Mouse (Mus musculus): ENCODE results near the gene Ncoa1. TPM values are rescaled to one million over a fixed set of nuclear protein-coding genes. Genes with fewer than 3 reads are reported as not detected.

The Ncoa1 gene
- 19.0 and 24.0 TPM in 2 replicates for polyA plus RNA-seq (2014; fragmentation: Nextera tagmentation; extraction: Ambion mirVana)

- Histone ChIP-seq H3K27ac (ENCODE audit: low read depth, low read length) (peak within 1 kb of the TSS; percentile 98), H3K4me1 (ENCODE audit: control insufficient read depth, insufficient read depth, low read length) (peaks cover 13% of the 10 kb centered on the region), H3K4me2 (ENCODE audit: low read depth, low read length) (peak within 1 kb of the TSS; percentile 92), H3K9ac (replicated peaks; ENCODE audit: low read depth, low read length) (peak within 1 kb of the TSS; percentile 97), H3K36me3 (ENCODE audit: control insufficient read depth, insufficient read depth, low read length) (no peaks in the 10 kb centered on the region), H3K27me3 (ENCODE audit: control insufficient read depth, insufficient read depth, low read length) (no peaks in the 10 kb centered on the region), H3K4me3 (ENCODE audit: low read depth, low read length) (peak within 1 kb of the TSS; percentile 98), H3K9me3 (ENCODE audit: control insufficient read depth, low read length) (no peaks in the 10 kb centered on the region)
- ATAC-seq (ENCODE audit: low read depth) = peak; percentile 81
- WGBS = 2% methylated on average over 55 of the region's 98 CpGs
Measured at GRCm38 (mm10) chr12:4476832-4477671, at the start of gene Ncoa1. Gene Ncoa1 (minus strand): TSS chr12:4477182.

GRCm38 (mm10) chr12:4524546-4524945 lies 47.6 kb upstream of the Ncoa1 start:
- H3K4me3 ChIP-seq (ENCODE audit: low read depth, low read length) = no peak overlapping the region
- peaks cover 17% of the 10 kb centered on the region; the same call in 1 of the 2 replicates for H3K4me1 ChIP-seq (ENCODE audit: control insufficient read depth, insufficient read depth, low read length)
- H3K27ac ChIP-seq (ENCODE audit: low read depth, low read length) = peak overlapping the region; percentile 55; the same call in 1 of the 2 replicates
- ATAC-seq (ENCODE audit: low read depth) = peak; percentile 7; the same call in 1 of the 2 replicates
- no peak overlapping the region for H3K4me2 ChIP-seq (ENCODE audit: low read depth, low read length)
- H3K9me3 ChIP-seq (ENCODE audit: control insufficient read depth, low read length) = no peaks in the 10 kb centered on the region
- no peaks in the 10 kb centered on the region for H3K36me3 ChIP-seq (ENCODE audit: control insufficient read depth, insufficient read depth, low read length)
- H3K9ac ChIP-seq (replicated peaks; ENCODE audit: low read depth, low read length) = no peak overlapping the region
- 28% methylated on average over 7 of the region's 7 CpGs for WGBS
- no peaks in the 10 kb centered on the region for H3K27me3 ChIP-seq (ENCODE audit: control insufficient read depth, insufficient read depth, low read length)

- H3K36me3 ChIP-seq (ENCODE audit: control insufficient read depth, insufficient read depth, low read length) = no peaks in the 10 kb centered on the region
- H3K4me2 ChIP-seq (ENCODE audit: low read depth, low read length) = peak overlapping the region; percentile 32; the same call in 1 of the 2 replicates
- no peak overlapping the region for H3K4me3 ChIP-seq (ENCODE audit: low read depth, low read length)
- WGBS = 13% methylated on average over 9 of the region's 9 CpGs
- H3K9me3 ChIP-seq (ENCODE audit: control insufficient read depth, low read length) = no peaks in the 10 kb centered on the region
- peaks cover 17% of the 10 kb centered on the region; the same call in 1 of the 2 replicates for H3K4me1 ChIP-seq (ENCODE audit: control insufficient read depth, insufficient read depth, low read length)
- H3K27me3 ChIP-seq (ENCODE audit: control insufficient read depth, insufficient read depth, low read length) = no peaks in the 10 kb centered on the region
- ATAC-seq (ENCODE audit: low read depth) = peak; percentile 75
- peak overlapping the region; percentile 58; the same call in 1 of the 2 replicates for H3K27ac ChIP-seq (ENCODE audit: low read depth, low read length)
- no peak overlapping the region for H3K9ac ChIP-seq (replicated peaks; ENCODE audit: low read depth, low read length)
Measured at GRCm38 (mm10) chr12:4523688-4524298, 46.8 kb upstream of the Ncoa1 start.

- Histone ChIP-seq H3K4me2 (ENCODE audit: low read depth, low read length) (peak overlapping the region; percentile 32; the same call in 1 of the 2 replicates), H3K36me3 (ENCODE audit: control insufficient read depth, insufficient read depth, low read length) (no peaks in the 10 kb centered on the region), H3K27me3 (ENCODE audit: control insufficient read depth, insufficient read depth, low read length) (no peaks in the 10 kb centered on the region), H3K4me3 (ENCODE audit: low read depth, low read length) (no peak overlapping the region), H3K27ac (ENCODE audit: low read depth, low read length) (peak overlapping the region; percentile 58), H3K9me3 (ENCODE audit: control insufficient read depth, low read length) (no peaks in the 10 kb centered on the region), H3K4me1 (ENCODE audit: control insufficient read depth, insufficient read depth, low read length) (peaks cover 17% of the 10 kb centered on the region; the same call in 1 of the 2 replicates), H3K9ac (replicated peaks; ENCODE audit: low read depth, low read length) (no peak overlapping the region)
- peak; percentile 81 for ATAC-seq (ENCODE audit: low read depth)
- WGBS = 2% methylated on average over 10 of the region's 10 CpGs
Measured at GRCm38 (mm10) chr12:4523208-4523607, 46.2 kb upstream of the Ncoa1 start.

- H3K4me2 ChIP-seq (ENCODE audit: low read depth, low read length) = no peak overlapping the region
- no peak overlapping the region for H3K27ac ChIP-seq (ENCODE audit: low read depth, low read length)
- no peaks in the 10 kb centered on the region for H3K27me3 ChIP-seq (ENCODE audit: control insufficient read depth, insufficient read depth, low read length)
- H3K9ac ChIP-seq (replicated peaks; ENCODE audit: low read depth, low read length) = no peak overlapping the region
- WGBS = 88% methylated on average over 11 of the region's 11 CpGs
- no peak overlapping the region for H3K4me3 ChIP-seq (ENCODE audit: low read depth, low read length)
- ATAC-seq (ENCODE audit: low read depth) = no peak
- H3K36me3 ChIP-seq (ENCODE audit: control insufficient read depth, insufficient read depth, low read length) = no peaks in the 10 kb centered on the region
- H3K9me3 ChIP-seq (ENCODE audit: control insufficient read depth, low read length) = no peaks in the 10 kb centered on the region
- H3K4me1 ChIP-seq (ENCODE audit: control insufficient read depth, insufficient read depth, low read length) = peaks cover 10% of the 10 kb centered on the region; the same call in 1 of the 2 replicates
Measured at GRCm38 (mm10) chr12:4518957-4519356, 42.0 kb upstream of the Ncoa1 start.

GRCm38 (mm10) chr12:4509591-4510061 lies 32.6 kb upstream of the Ncoa1 start:
- Histone ChIP-seq H3K27me3 (ENCODE audit: control insufficient read depth, insufficient read depth, low read length) (no peaks in the 10 kb centered on the region), H3K9me3 (ENCODE audit: control insufficient read depth, low read length) (no peaks in the 10 kb centered on the region), H3K4me3 (ENCODE audit: low read depth, low read length) (no peak overlapping the region), H3K4me1 (ENCODE audit: control insufficient read depth, insufficient read depth, low read length) (0 out of 2 replicates have a peak, but pooled peaks cover 3% of the 10 kb centered on the region), H3K36me3 (ENCODE audit: control insufficient read depth, insufficient read depth, low read length) (no peaks in the 10 kb centered on the region), H3K4me2 (ENCODE audit: low read depth, low read length) (peak overlapping the region; percentile 19; the same call in 1 of the 2 replicates), H3K9ac (replicated peaks; ENCODE audit: low read depth, low read length) (no peak overlapping the region), H3K27ac (ENCODE audit: low read depth, low read length) (peak overlapping the region; percentile 70)
- 35% methylated on average over 12 of the region's 12 CpGs for WGBS
- ATAC-seq (ENCODE audit: low read depth) = no peak

- H3K27me3 ChIP-seq (ENCODE audit: control insufficient read depth, insufficient read depth, low read length) = no peaks in the 10 kb centered on the region
- H3K27ac ChIP-seq (ENCODE audit: low read depth, low read length) = no peak overlapping the region
- H3K36me3 ChIP-seq (ENCODE audit: control insufficient read depth, insufficient read depth, low read length) = no peaks in the 10 kb centered on the region
- WGBS = 43% methylated on average over 1 of the region's 1 CpGs
- no peak overlapping the region for H3K9ac ChIP-seq (replicated peaks; ENCODE audit: low read depth, low read length)
- no peaks in the 10 kb centered on the region for H3K9me3 ChIP-seq (ENCODE audit: control insufficient read depth, low read length)
- ATAC-seq (ENCODE audit: low read depth) = no peak
- no peak overlapping the region for H3K4me2 ChIP-seq (ENCODE audit: low read depth, low read length)
- no peak overlapping the region for H3K4me3 ChIP-seq (ENCODE audit: low read depth, low read length)
- H3K4me1 ChIP-seq (ENCODE audit: control insufficient read depth, insufficient read depth, low read length) = 0 out of 2 replicates have a peak, but pooled peaks cover 3% of the 10 kb centered on the region
Measured at GRCm38 (mm10) chr12:4508182-4508581, 31.2 kb upstream of the Ncoa1 start.

GRCm38 (mm10) chr12:4507461-4507860 lies 30.5 kb upstream of the Ncoa1 start:
- WGBS = 6% methylated on average over 6 of the region's 6 CpGs

More at GRCm38 (mm10) chr12:4507461-4507860, 30.5 kb upstream of the Ncoa1 start:
- peak; percentile 87 for ATAC-seq (ENCODE audit: low read depth)
- Histone ChIP-seq H3K27ac (ENCODE audit: low read depth, low read length) (no peak overlapping the region), H3K4me1 (ENCODE audit: control insufficient read depth, insufficient read depth, low read length) (0 out of 2 replicates have a peak, but pooled peaks cover 3% of the 10 kb centered on the region), H3K9ac (replicated peaks; ENCODE audit: low read depth, low read length) (no peak overlapping the region), H3K36me3 (ENCODE audit: control insufficient read depth, insufficient read depth, low read length) (no peaks in the 10 kb centered on the region), H3K9me3 (ENCODE audit: control insufficient read depth, low read length) (no peaks in the 10 kb centered on the region), H3K27me3 (ENCODE audit: control insufficient read depth, insufficient read depth, low read length) (no peaks in the 10 kb centered on the region), H3K4me3 (ENCODE audit: low read depth, low read length) (no peak overlapping the region), H3K4me2 (ENCODE audit: low read depth, low read length) (no peak overlapping the region)
